In the genomic region with DNA sequence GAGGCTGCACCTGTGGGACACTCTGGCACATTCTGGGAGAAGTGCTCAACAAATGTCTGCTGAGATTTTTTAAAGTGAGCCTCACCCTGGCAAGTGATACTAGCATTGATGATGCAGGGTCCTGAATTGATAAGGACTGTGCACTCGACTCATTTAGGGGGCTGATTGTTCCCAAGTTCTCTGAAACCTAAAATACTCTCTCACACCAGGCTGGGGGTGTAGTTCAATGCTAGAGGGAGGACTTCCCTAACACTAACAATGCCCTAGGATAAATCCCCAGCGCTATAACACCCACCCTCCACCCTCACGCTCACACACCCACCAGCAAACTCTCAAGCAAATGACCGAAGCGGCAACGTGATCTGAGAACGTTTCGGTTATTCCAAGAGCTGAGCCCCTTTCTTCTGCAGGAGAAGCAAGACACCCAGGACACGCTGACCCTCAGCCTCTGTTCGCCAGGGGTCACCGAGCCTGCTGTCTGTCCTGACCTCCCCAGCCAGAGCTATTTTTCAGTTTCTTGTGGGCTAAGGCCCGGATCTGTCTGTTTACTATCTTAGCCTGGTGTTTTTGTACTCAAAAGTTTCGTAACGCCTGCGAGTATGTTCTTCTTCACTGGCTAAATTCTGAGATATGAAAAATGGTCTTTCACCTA, we compare ENCODE assay signal across 9 mouse cellular contexts. TPM values are rescaled to one million over a fixed set of nuclear protein-coding genes. Genes with fewer than 3 reads are reported as not detected.
DNase-seq lines count a peak whose midpoint lies in the region; ATAC-seq and TF ChIP-seq lines count a peak whose summit lies in the region.
"Had no signal": no experiment of that assay in that cellular context is flagged by ENCODE, and none has a peak within 500 bp of the region (broad histone marks: within the 10 kb centered on the region; RNA-seq: fewer than 3 reads in every experiment).

No protein-coding gene starts in this region.

- H3K4me1 ChIP-seq in forebrain, embryonic 16.5 days (replicated peaks; ENCODE audit: control insufficient read depth, insufficient read depth, low read length) = peaks cover 25% of the 10 kb centered on the region
- H3K4me1 ChIP-seq in neural tube, embryonic 15.5 days = peaks cover 67% of the 10 kb centered on the region

- no peak overlapping the region for H3K4me3 ChIP-seq in left cerebral cortex, adult 2 months
- no peak overlapping the region for H3K4me3 ChIP-seq in forebrain, embryonic 16.5 days (replicated peaks; ENCODE audit: low read length)
- H3K4me3 ChIP-seq in neural tube, embryonic 15.5 days (replicated peaks) = no peak overlapping the region

- intact Hi-C loops in left cerebral cortex, adult 2 months (cut with DNase I) = loop anchor here (2.0 kb wide), 1 partner anchor 15 kb away; no protein-coding TSS in a partner anchor
- intact Hi-C loops in left cerebral cortex, postnatal 25 days (cut with DNase I) = no loop called here

- H3K9me3 ChIP-seq in forebrain, embryonic 16.5 days (ENCODE audit: control insufficient read depth, low read length) = no peaks in the 10 kb centered on the region
- no peaks in the 10 kb centered on the region for H3K9me3 ChIP-seq in neural tube, embryonic 15.5 days (replicated peaks)

- no peaks in the 10 kb centered on the region for H3K27me3 ChIP-seq in forebrain, embryonic 16.5 days (replicated peaks; ENCODE audit: control insufficient read depth, insufficient read depth, low read length)
- H3K27me3 ChIP-seq in neural tube, embryonic 15.5 days (replicated peaks) = no peaks in the 10 kb centered on the region

- TF ChIP-seq CTCF in left cerebral cortex, adult 2 months (IDR thresholded peaks at IDR 0.05) = no peak

- no peak overlapping the region for H3K4me2 ChIP-seq in forebrain, embryonic 16.5 days (ENCODE audit: low read length)
- no peak overlapping the region; the same call in 1 of the 2 replicates for H3K4me2 ChIP-seq in neural tube, embryonic 15.5 days

- H3K36me3 ChIP-seq in forebrain, embryonic 16.5 days (ENCODE audit: control insufficient read depth, insufficient read depth) = no peaks in the 10 kb centered on the region
- no peaks in the 10 kb centered on the region for H3K36me3 ChIP-seq in neural tube, embryonic 15.5 days

- H3K27ac ChIP-seq in left cerebral cortex, adult 2 months = peak overlapping the region; percentile 44; the same call in 1 of the 2 replicates
- peak overlapping the region; percentile 74 for H3K27ac ChIP-seq in forebrain, embryonic 16.5 days (ENCODE audit: low read length)
- peak overlapping the region; percentile 51 for H3K27ac ChIP-seq in neural tube, embryonic 15.5 days (replicated peaks)

- 32% methylated on average over 15 of the region's 15 CpGs for WGBS in forebrain, embryonic 16.5 days
- WGBS in neural tube, embryonic 15.5 days = 27% methylated on average over 15 of the region's 15 CpGs

- no peak for ATAC-seq in forebrain, embryonic 16.5 days
- no peak for ATAC-seq in neural tube, embryonic 15.5 days (ENCODE audit: low FRiP score)

- H3K9ac ChIP-seq in forebrain, embryonic 16.5 days (replicated peaks; ENCODE audit: low read depth, low read length) = no peak overlapping the region
- no peak overlapping the region for H3K9ac ChIP-seq in neural tube, embryonic 15.5 days (replicated peaks)

- no peak for DNase-seq in left cerebral cortex, adult 2 months (ENCODE audit: extremely low spot score in 1 of 2, low spot score in 2 of 2)
- no peak for DNase-seq in left cerebral cortex, postnatal 25 days (ENCODE audit: low spot score in 2 of 2)
- DNase-seq in kidney, postnatal 36 days = peak; percentile 43 to 59
- no peak for DNase-seq in frontal cortex, postnatal 36 days (ENCODE audit: low spot score in 2 of 2)
- no peak for DNase-seq in thymus, postnatal 25 days
- no peak for DNase-seq in natural killer cell, adult 2 months (ENCODE audit: low spot score in 2 of 2)

RNA-seq across cellular contexts. Expression of gene Dennd2a, which starts 13.8 kb away (rescaled TPM):
- total RNA-seq in left cerebral cortex, adult 2 months (2021) = 10 to 100 TPM; 23.2 to 25.3 TPM
- 10 to 100 TPM; 20.2 to 22.0 TPM for total RNA-seq in left cerebral cortex, postnatal 25 days (2021)
- polyA plus RNA-seq in forebrain, embryonic 16.5 days (2015; fragmentation: Nextera tagmentation; extraction: Ambion mirVana) = 12.0 and 13.1 TPM in 2 replicates
- 14.8 and 15.0 TPM in 2 replicates for polyA plus RNA-seq in neural tube, embryonic 15.5 days (2015; fragmentation: Nextera tagmentation; extraction: Ambion mirVana)
- total RNA-seq: MEL had no signal

RNA-seq across cellular contexts. Expression of gene Adck2, which starts 29.8 kb away (rescaled TPM):
- 10 to 100 TPM; 26.6 to 29.1 TPM for total RNA-seq in left cerebral cortex, adult 2 months (2021)
- 10 to 100 TPM; 28.1 to 31.0 TPM for total RNA-seq in left cerebral cortex, postnatal 25 days (2021)
- polyA plus RNA-seq in forebrain, embryonic 16.5 days (2015; fragmentation: Nextera tagmentation; extraction: Ambion mirVana) = 50.3 and 50.5 TPM in 2 replicates
- 44.8 and 45.3 TPM in 2 replicates for polyA plus RNA-seq in neural tube, embryonic 15.5 days (2015; fragmentation: Nextera tagmentation; extraction: Ambion mirVana)

RNA-seq across cellular contexts. Expression of gene Gm42420, which starts 41.7 kb away (rescaled TPM):
- total RNA-seq in left cerebral cortex, adult 2 months (2021) = under 1 TPM in 1 of 2 experiments, not detected in 1; 0.79 TPM
- under 1 TPM in 1 of 2 experiments, not detected in 1; 0.80 TPM for total RNA-seq in left cerebral cortex, postnatal 25 days (2021)
- not detected in 2 replicates for polyA plus RNA-seq in forebrain, embryonic 16.5 days (2015; fragmentation: Nextera tagmentation; extraction: Ambion mirVana)
- polyA plus RNA-seq in neural tube, embryonic 15.5 days (2015; fragmentation: Nextera tagmentation; extraction: Ambion mirVana) = 2.0 and 3.5 TPM in 2 replicates

RNA-seq across cellular contexts. Expression of gene Ndufb2, which starts 48.5 kb away (rescaled TPM):
- total RNA-seq in left cerebral cortex, adult 2 months (2021) = 100 to 1,000 TPM; 162 to 183 TPM
- 100 to 1,000 TPM; 175 to 187 TPM for total RNA-seq in left cerebral cortex, postnatal 25 days (2021)
- 318 and 322 TPM in 2 replicates for polyA plus RNA-seq in forebrain, embryonic 16.5 days (2015; fragmentation: Nextera tagmentation; extraction: Ambion mirVana)
- 495 and 582 TPM in 2 replicates for polyA plus RNA-seq in neural tube, embryonic 15.5 days (2015; fragmentation: Nextera tagmentation; extraction: Ambion mirVana)

Comparison
In these comparisons a context has a peak if more than half of its experiments do, and no peak if none do; other contexts are left out.
1. DNase-seq: peak in kidney, postnatal 36 days (2 of 2); none in left cerebral cortex, adult 2 months (0 of 2), left cerebral cortex, postnatal 25 days (0 of 2), frontal cortex, postnatal 36 days (0 of 2), thymus, postnatal 25 days (single experiment) and natural killer cell, adult 2 months (0 of 2).
2. Peak in every context shown above with its lines, with median percentiles within 50 percentile points of each other: H3K27ac ChIP-seq.